Mouse (Mus musculus) 3T3-L1 (cell line): ENCODE measurements at regions not wholly inside any gene's neighbourhood (a gene's known extent, or its start where the extent isn't known, plus 50 kb on each side); places are given as distances from the start of the nearest gene placed in this dataset.

Source experiments
- DNase-seq: peaks from one replicate; pipeline ENCODE4 v3.0.0-alpha.2; 2015; ENCODE audit warnings: low read depth, low spot score

GRCm38 (mm10) chr2:103893159-103893740 lies 64.5 kb upstream of the Lmo2 start:
- DNase-seq: no peak

DNA sequence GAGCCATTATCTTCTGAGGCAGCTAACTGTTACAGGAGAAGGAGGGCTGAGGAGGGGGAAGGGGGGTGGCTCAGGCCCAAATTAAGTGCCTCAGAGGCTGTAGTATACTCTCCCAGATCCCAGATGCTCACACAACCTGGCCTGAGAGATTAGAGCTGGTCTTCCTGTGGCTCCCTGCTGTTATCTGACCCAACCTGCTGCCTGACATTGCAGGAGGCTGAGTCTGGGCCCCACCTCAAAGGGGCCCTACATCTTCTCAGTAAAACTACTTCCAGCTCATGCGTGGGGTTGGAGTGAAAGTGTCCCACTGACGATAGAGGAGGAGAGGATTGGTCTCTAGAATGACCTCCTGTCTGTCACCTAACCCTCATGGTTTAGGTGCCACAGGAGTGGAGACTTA lies 64.0 kb upstream of the Lmo2 start:
- no peak for DNase-seq

- no peak for DNase-seq
Observed at GRCm38 (mm10) chr2:103894981-103895676, 62.7 kb upstream of the Lmo2 start.

DNA sequence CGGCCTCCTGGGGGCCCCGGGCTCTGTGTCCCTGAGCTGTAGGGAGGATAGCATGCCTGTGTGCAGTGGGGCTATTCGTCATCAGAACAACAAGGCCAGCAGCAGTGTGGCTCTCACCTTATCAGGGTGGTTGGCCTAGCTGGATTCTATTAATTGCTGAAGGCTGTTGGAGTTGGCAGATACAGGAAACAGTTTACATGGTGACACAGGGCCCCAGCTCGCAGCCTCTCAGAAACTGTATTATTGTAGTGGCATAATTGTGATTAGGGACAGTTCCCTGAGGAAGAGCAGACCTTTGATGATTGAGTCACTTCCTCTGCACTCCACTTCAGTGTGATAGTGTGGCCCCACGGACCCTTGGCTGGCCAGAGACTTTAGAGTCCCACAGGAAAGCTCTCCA lies 61.6 kb upstream of the Lmo2 start:
- DNase-seq: no peak

DNA sequence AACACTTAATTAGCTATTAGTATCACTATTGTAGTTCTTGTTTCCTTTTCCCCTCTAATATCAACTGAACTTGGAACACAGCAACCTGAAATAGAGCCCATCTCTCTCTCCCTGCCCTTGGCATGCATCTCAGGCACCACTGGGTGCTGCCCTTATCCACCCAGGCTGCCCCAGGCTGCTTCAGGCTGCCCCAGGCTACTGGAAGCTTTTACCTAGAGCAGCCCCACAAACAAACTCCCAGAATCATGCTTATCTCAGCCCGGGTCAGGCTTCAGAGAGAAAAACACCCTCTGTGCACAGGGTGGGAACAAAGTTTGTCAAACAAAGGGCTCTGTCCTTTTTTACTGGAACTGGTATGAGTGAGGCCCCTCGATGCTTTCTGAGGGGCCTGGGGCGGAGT lies 61.0 kb upstream of the Lmo2 start:
- DNase-seq: no peak

DNA sequence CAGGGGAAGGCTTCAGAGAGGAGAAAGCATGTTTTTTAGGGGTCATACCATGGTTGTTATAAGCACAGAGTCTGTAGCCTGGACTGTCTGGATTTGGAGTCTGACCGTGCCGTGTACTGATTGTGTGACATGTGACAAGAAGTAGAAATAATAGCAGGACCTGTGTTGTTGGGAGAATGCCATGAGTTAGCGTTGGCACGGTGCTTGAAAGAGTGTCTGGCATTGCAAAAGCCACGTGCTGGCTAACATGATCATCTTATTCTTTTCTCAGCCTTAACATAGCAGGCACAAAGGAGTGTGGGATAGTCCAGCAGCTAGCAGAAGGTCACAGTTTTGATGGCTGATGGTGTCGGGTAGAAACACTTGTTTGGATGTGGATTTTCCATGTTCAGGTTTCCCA lies 58.1 kb upstream of the Lmo2 start:
- no peak for DNase-seq

- peak; percentile 42 for DNase-seq
Observed at GRCm38 (mm10) chr2:103900384-103900783, 57.4 kb upstream of the Lmo2 start.

DNA sequence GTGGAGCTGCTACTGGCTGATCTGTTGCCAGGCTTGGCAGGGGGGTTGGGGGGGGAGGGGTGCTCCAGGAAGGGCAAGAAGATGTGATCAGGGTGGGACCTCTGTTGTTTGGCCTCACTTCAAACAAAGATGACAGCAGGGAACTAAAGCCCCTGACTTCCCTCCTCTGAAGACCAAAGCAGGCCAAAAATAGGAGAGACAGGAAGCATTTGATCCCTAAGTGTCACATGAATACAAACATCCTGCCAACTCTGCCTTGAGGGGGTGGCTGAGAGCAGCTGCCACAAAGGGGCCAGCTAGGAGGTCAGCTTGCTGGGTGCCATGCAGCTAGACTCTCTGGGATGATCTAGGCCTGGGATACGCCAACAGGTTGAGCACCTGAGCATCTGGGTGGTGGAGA lies 56.3 kb upstream of the Lmo2 start:
- no peak for DNase-seq

GRCm38 (mm10) chr2:103902777-103903176 lies 55.0 kb upstream of the Lmo2 start:
- no peak for DNase-seq

GRCm38 (mm10) chr2:103905681-103906080 lies 52.1 kb upstream of the Lmo2 start:
- DNase-seq: no peak

DNA sequence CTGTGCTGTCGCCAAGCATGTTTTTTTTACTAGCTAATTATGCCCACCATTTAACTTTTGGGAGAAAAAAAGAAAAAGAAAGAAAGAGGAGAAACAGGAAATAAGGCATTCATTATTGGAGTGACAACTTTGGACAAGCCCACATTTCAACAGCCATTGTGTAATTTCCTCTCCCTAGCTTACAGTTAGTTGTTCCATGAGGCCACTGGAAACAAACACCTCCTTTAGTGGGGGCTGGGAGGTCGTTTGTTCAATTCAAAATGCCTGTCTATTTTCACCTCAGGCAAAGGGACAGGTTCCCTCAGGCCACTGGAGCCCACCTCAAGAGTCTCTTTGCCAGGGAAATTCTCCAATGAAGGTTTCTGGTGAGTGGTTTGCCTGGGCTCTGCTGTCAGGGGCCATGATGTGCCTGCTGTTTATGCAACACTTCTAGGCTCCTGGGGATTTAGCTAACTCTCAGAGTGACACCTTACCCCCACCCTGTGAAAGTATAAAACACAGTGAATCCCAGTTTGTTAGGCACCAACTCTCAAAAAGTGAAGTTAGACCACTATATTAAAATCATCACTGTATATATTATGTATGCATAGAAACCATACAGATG lies 51.1 kb upstream of the Lmo2 start:
- peak; percentile 9 for DNase-seq
